Mouse (Mus musculus) lung, postnatal 10 days (tissue): ENCODE data around the gene Gm6358.
"Not testable (repeated sequence)": the region's sequence is repeated elsewhere in the genome, so short reads cannot be mapped to it uniquely, and the experiment has no call there.

ENCODE experiments used
- DNase-seq: peaks from one replicate; pipeline ENCODE4 v3.0.0; 2021

Gm6358 gene

GRCm38 (mm10) chr16:89140551-89140950, at the start of gene Gm6358:
TSS of gene Gm6358 (plus strand) at chr16:89140851.
- no peak for DNase-seq

DNA sequence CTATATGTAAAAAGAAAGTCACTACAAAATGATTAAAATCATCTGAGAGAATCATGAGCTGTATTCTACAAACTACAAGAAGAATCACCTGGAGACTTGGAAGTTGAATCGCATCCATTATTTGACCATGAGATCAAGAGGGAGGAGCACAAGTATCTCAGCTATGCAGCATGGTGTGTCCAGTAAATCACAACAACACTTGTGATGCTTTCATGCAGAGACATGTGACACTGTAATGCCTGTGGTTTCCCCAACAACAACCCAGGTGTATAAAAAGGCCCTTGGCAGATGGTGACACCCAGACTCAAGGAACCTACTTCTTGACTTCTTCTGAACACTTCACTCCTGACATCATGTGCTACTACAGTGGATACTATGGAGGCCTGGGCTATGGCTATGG, 10.1 kb downstream of the Gm6358 start, which contains the start of gene Gm10061:
Gene Gm10061 (plus strand): TSS at position 301 of the 400 bp plus-strand sequence.
- DNase-seq: no peak

DNA sequence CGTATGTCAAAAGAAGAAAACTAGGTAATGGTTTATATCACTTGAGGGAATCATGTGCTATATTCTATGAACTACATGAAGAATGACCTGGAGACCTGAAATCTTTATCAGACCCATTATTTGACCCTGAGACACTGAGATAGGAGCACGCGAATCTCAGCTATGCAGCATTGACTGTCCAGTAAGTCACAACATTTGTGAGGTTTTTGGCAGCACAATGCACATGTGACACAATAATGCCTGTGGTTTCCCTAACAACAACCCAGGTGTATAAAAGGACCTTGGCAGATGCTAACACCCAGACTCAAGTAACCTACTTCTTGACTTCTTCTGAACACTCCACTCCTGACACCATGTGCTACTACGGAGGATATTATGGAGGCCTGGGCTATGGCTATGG, 17.0 kb downstream of the Gm6358 start, which contains the start of gene Gm9789:
Gene Gm9789 (plus strand): TSS at position 301 of the 400 bp plus-strand sequence.
- DNase-seq: no peak

DNA sequence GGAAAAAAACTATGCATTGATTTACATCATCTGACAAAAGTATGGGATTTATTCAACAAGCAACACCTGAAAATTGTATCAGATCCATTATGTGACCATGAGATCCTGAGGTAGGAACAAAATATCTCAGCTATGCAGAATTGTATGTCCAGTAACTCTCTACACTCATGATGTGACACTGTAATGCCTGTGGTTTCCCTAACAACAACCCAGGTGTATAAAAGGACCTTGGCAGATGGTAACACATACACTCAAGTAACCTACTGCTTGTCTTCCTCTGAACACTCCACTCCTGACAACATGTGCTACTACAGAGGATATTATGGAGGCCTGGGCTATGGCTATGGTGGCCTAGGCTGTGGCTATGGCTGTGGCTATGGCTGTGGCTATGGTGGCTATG, 28.5 kb downstream of the Gm6358 start, which contains the start of gene Gm7735:
Gene Gm7735 (plus strand): TSS at position 301 of the 400 bp plus-strand sequence.
- DNase-seq: not testable (repeated sequence)

DNA sequence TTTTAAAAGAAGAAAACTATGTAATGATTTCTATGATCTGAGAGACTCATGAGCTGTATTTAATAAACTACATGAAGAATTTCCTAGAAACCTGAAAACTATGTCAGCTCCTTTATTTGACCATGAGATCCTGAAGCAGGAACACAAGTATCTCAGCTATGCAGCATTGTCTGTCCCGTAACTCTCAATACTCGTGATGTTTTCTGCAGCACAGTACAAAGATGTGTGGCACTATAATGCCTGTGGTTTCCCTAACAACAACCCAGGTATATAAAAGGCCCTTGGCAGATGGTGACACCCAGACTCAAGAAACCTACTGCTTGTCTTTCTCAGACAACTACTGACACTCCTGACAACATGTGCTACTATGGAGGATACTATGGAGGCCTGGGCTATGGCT, 33.8 kb downstream of the Gm6358 start, which contains the start of gene 1110057P08Rik:
Gene 1110057P08Rik (plus strand): TSS at position 301 of the 400 bp plus-strand sequence.
- no peak for DNase-seq

DNA sequence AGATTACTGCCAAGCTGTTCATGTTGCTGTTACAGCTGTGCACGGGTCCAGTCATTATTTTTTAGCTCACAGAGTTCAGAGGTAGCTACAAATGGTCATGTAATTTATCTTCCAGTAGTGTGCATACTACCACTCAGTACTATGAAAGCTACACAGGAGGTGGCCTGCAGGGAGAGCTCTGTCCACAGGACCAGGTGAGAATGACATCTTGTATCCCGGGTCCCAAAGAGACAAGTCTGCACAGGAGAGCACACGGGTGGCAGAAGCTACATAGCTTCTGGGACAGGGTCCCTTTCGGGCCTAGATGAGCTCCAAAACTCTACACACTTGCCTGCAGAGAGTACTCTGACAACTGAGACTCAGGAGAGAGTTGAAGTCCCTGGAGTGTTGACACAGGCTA, 48.0 kb downstream of the Gm6358 start:
- no peak for DNase-seq
